In genomic region chr8:120352096-120352495, GRCm38 (mm10) we compare ENCODE assay signal across 13 mouse cellular contexts.
DNase-seq lines count a peak whose midpoint lies in the region; ATAC-seq lines count a peak whose summit lies in the region.
"Had no signal": no experiment of that assay in that cellular context is flagged by ENCODE, and none has a peak within 500 bp of the region (broad histone marks: within the 10 kb centered on the region; RNA-seq: fewer than 3 reads in every experiment).

No protein-coding gene starts in this region.

- peak overlapping the region; percentile 76 for H3K27ac ChIP-seq in kidney, embryonic 15.5 days
- H3K27ac ChIP-seq in midbrain, embryonic 13.5 days, result no peak overlapping the region; the same call in 1 of the 2 replicates
- H3K27ac ChIP-seq in midbrain, embryonic 16.5 days (ENCODE audit: low read length), result no peak overlapping the region
- H3K27ac ChIP-seq in limb, embryonic 11.5 days (replicated peaks; ENCODE audit: low read depth, low read length), result no peak overlapping the region
- H3K27ac ChIP-seq: liver, embryonic 14.5 days had no signal

- peaks cover 4% of the 10 kb centered on the region; the same call in 1 of the 2 replicates for H3K27me3 ChIP-seq in kidney, embryonic 15.5 days
- H3K27me3 ChIP-seq in midbrain, embryonic 13.5 days, result peaks cover 8% of the 10 kb centered on the region; the same call in 1 of the 2 replicates
- H3K27me3 ChIP-seq in midbrain, embryonic 16.5 days (ENCODE audit: control insufficient read depth, insufficient read depth, low read depth, low read length), result no peaks in the 10 kb centered on the region
- no peaks in the 10 kb centered on the region for H3K27me3 ChIP-seq in limb, embryonic 11.5 days (ENCODE audit: control insufficient read depth, insufficient read depth, low read length)
- H3K27me3 ChIP-seq: Patski had no signal

- H3K4me3 ChIP-seq in kidney, embryonic 15.5 days (replicated peaks), result no peak overlapping the region
- H3K4me3 ChIP-seq in midbrain, embryonic 13.5 days (replicated peaks), result no peak overlapping the region
- no peak overlapping the region for H3K4me3 ChIP-seq in midbrain, embryonic 16.5 days (ENCODE audit: low read depth, low read length)
- no peak overlapping the region for H3K4me3 ChIP-seq in limb, embryonic 11.5 days (ENCODE audit: low read depth, low read length)
- H3K4me3 ChIP-seq: erythroblast, embryonic 14.5 days had no signal

- no peak; the same call in 1 of the 2 replicates for ATAC-seq in kidney, embryonic 15.5 days (replicated peaks; ENCODE audit: low FRiP score)
- ATAC-seq in midbrain, embryonic 13.5 days, result no peak
- no peak for ATAC-seq in midbrain, embryonic 16.5 days
- ATAC-seq in limb, embryonic 11.5 days (ENCODE audit: insufficient number of reproducible peaks, low FRiP score, low TSS enrichment, low read depth), result no peak
- ATAC-seq: intestine, postnatal 0 days; Patski had no signal

- no peaks in the 10 kb centered on the region for H3K9me3 ChIP-seq in kidney, embryonic 15.5 days (replicated peaks)
- H3K9me3 ChIP-seq in midbrain, embryonic 13.5 days, result no peaks in the 10 kb centered on the region
- no peaks in the 10 kb centered on the region for H3K9me3 ChIP-seq in midbrain, embryonic 16.5 days (replicated peaks; ENCODE audit: control insufficient read depth, low read length, poor library complexity, severe bottlenecking)
- no peaks in the 10 kb centered on the region for H3K9me3 ChIP-seq in limb, embryonic 11.5 days (ENCODE audit: control insufficient read depth, low read length)

- no peaks in the 10 kb centered on the region for H3K36me3 ChIP-seq in kidney, embryonic 15.5 days
- H3K36me3 ChIP-seq in midbrain, embryonic 13.5 days, result no peaks in the 10 kb centered on the region
- H3K36me3 ChIP-seq in midbrain, embryonic 16.5 days (ENCODE audit: control insufficient read depth, insufficient read depth, low read length), result no peaks in the 10 kb centered on the region
- H3K36me3 ChIP-seq in limb, embryonic 11.5 days (ENCODE audit: control insufficient read depth, insufficient read depth, low read length), result no peaks in the 10 kb centered on the region

- H3K4me2 ChIP-seq in kidney, embryonic 15.5 days, result peak overlapping the region; percentile 31
- H3K4me2 ChIP-seq in midbrain, embryonic 13.5 days (replicated peaks), result no peak overlapping the region
- no peak overlapping the region for H3K4me2 ChIP-seq in midbrain, embryonic 16.5 days (ENCODE audit: low read length)
- H3K4me2 ChIP-seq in limb, embryonic 11.5 days (ENCODE audit: low read depth, severe bottlenecking), result no peak overlapping the region

- no peak for DNase-seq in kidney, adult 11 months
- peak; percentile 53 for DNase-seq in limb, embryonic 11.5 days (ENCODE audit: low spot score)
- DNase-seq in retina, embryonic 14.5 days (ENCODE audit: low spot score), result no peak
- no peak for DNase-seq in gastrocnemius, postnatal 4 days (ENCODE audit: low spot score in 2 of 2)
- DNase-seq: adrenal gland, adult 2 months; heart, postnatal 10 days had no signal

- H3K4me1 ChIP-seq in kidney, embryonic 15.5 days, result peaks cover 87% of the 10 kb centered on the region
- H3K4me1 ChIP-seq in midbrain, embryonic 13.5 days (replicated peaks), result peaks cover 82% of the 10 kb centered on the region
- peaks cover 30% of the 10 kb centered on the region for H3K4me1 ChIP-seq in midbrain, embryonic 16.5 days (ENCODE audit: control insufficient read depth, insufficient read depth, low read length)
- H3K4me1 ChIP-seq in limb, embryonic 11.5 days (ENCODE audit: control insufficient read depth, insufficient read depth, low read length), result peaks cover 47% of the 10 kb centered on the region

- H3K9ac ChIP-seq in kidney, embryonic 15.5 days, result no peak overlapping the region
- H3K9ac ChIP-seq in midbrain, embryonic 13.5 days (replicated peaks), result 0 out of 2 replicates have a peak overlapping the region, but pooled peaks have one; percentile 3
- no peak overlapping the region for H3K9ac ChIP-seq in midbrain, embryonic 16.5 days (ENCODE audit: low read depth, low read length)
- H3K9ac ChIP-seq in limb, embryonic 11.5 days (ENCODE audit: low read length), result no peak overlapping the region
- H3K9ac ChIP-seq: liver, embryonic 14.5 days had no signal

- WGBS in kidney, embryonic 15.5 days, result 7% methylated on average over 10 of the region's 10 CpGs
- 64% methylated on average over 10 of the region's 10 CpGs for WGBS in midbrain, embryonic 13.5 days
- WGBS in midbrain, embryonic 16.5 days, result 63% methylated on average over 10 of the region's 10 CpGs
- WGBS in limb, embryonic 11.5 days, result 12% methylated on average over 10 of the region's 10 CpGs
